7 mouse cellular contexts compared by ENCODE assay signal in genomic region chr19:6276426-6277421, GRCm38 (mm10). TPM values are rescaled to one million over a fixed set of nuclear protein-coding genes. Genes with fewer than 3 reads are reported as not detected.
A peak's percentile ranks its signal among the peaks of the same experiment; 100 is the strongest.
DNase-seq lines count a peak whose midpoint lies in the region; ATAC-seq lines count a peak whose summit lies in the region.

Gene Ehd1 (plus strand): TSS chr19:6276725.

- WGBS in embryonic facial prominence, embryonic 11.5 days: under 1% methylated on average over 105 of the region's 106 CpGs
- under 1% methylated on average over 102 of the region's 106 CpGs for WGBS in limb, embryonic 11.5 days
- under 1% methylated on average over 101 of the region's 106 CpGs for WGBS in midbrain, embryonic 14.5 days

- H3K9me3 ChIP-seq in embryonic facial prominence, embryonic 11.5 days (replicated peaks; ENCODE audit: control insufficient read depth, low read length): no peaks in the 10 kb centered on the region
- H3K9me3 ChIP-seq in limb, embryonic 11.5 days (ENCODE audit: control insufficient read depth, low read length): no peaks in the 10 kb centered on the region
- H3K9me3 ChIP-seq in midbrain, embryonic 14.5 days (ENCODE audit: control insufficient read depth, low read length): no peaks in the 10 kb centered on the region

- peaks cover 4% of the 10 kb centered on the region for H3K36me3 ChIP-seq in embryonic facial prominence, embryonic 11.5 days (replicated peaks; ENCODE audit: control insufficient read depth, insufficient read depth, low read depth, low read length)
- H3K36me3 ChIP-seq in limb, embryonic 11.5 days (ENCODE audit: control insufficient read depth, insufficient read depth, low read length): peaks cover 6% of the 10 kb centered on the region; the same call in 1 of the 2 replicates
- peaks cover 24% of the 10 kb centered on the region for H3K36me3 ChIP-seq in midbrain, embryonic 14.5 days (ENCODE audit: control insufficient read depth, insufficient read depth, low read length)

- peak within 1 kb of the TSS; percentile 83 for H3K9ac ChIP-seq in embryonic facial prominence, embryonic 11.5 days (replicated peaks; ENCODE audit: low read length)
- H3K9ac ChIP-seq in limb, embryonic 11.5 days (ENCODE audit: low read length): peak within 1 kb of the TSS; percentile 83
- peak within 1 kb of the TSS; percentile 82 for H3K9ac ChIP-seq in midbrain, embryonic 14.5 days (replicated peaks; ENCODE audit: low read length)

- peak; percentile 98 for DNase-seq in adrenal gland, postnatal 14 days
- DNase-seq in embryonic facial prominence, embryonic 11.5 days (ENCODE audit: low spot score): peak; percentile 98
- DNase-seq in heart, adult 11 months: peak; percentile 100
- DNase-seq in kidney, adult 18-20 months: peak; percentile 99
- peak; percentile 99 for DNase-seq in limb, embryonic 11.5 days (ENCODE audit: low spot score)
- DNase-seq in midbrain, embryonic 14.5 days: peak; percentile 99
- peak; percentile 97 for DNase-seq in spleen, adult 18-20 months

- peak within 1 kb of the TSS; percentile 62 for H3K27ac ChIP-seq in embryonic facial prominence, embryonic 11.5 days (replicated peaks; ENCODE audit: low read depth, low read length)
- peak within 1 kb of the TSS; percentile 60; the same call in 1 of the 2 replicates for H3K27ac ChIP-seq in limb, embryonic 11.5 days (replicated peaks; ENCODE audit: low read depth, low read length)
- H3K27ac ChIP-seq in midbrain, embryonic 14.5 days (replicated peaks; ENCODE audit: low read depth, low read length): peak within 1 kb of the TSS; percentile 78

- ATAC-seq in embryonic facial prominence, embryonic 11.5 days (replicated peaks; ENCODE audit: insufficient number of reproducible peaks, low FRiP score, low TSS enrichment, low read depth): peak; percentile 89
- peak; percentile 93 for ATAC-seq in limb, embryonic 11.5 days (ENCODE audit: insufficient number of reproducible peaks, low FRiP score, low TSS enrichment, low read depth)
- ATAC-seq in midbrain, embryonic 14.5 days (ENCODE audit: low FRiP score, low TSS enrichment): peak; percentile 95

- peak within 1 kb of the TSS; percentile 83 for H3K4me3 ChIP-seq in embryonic facial prominence, embryonic 11.5 days (ENCODE audit: low read depth, low read length)
- peak within 1 kb of the TSS; percentile 88 for H3K4me3 ChIP-seq in limb, embryonic 11.5 days (ENCODE audit: low read depth, low read length)
- peak within 1 kb of the TSS; percentile 80 for H3K4me3 ChIP-seq in midbrain, embryonic 14.5 days (replicated peaks; ENCODE audit: low read depth, low read length)

- H3K4me2 ChIP-seq in embryonic facial prominence, embryonic 11.5 days (ENCODE audit: low read depth, low read length): peak within 1 kb of the TSS; percentile 93
- H3K4me2 ChIP-seq in limb, embryonic 11.5 days (ENCODE audit: low read depth, severe bottlenecking): peak within 1 kb of the TSS; percentile 61
- peak within 1 kb of the TSS; percentile 83 for H3K4me2 ChIP-seq in midbrain, embryonic 14.5 days (ENCODE audit: low read length)

- no peaks in the 10 kb centered on the region for H3K27me3 ChIP-seq in embryonic facial prominence, embryonic 11.5 days (ENCODE audit: control insufficient read depth, insufficient read depth, low read length)
- no peaks in the 10 kb centered on the region for H3K27me3 ChIP-seq in limb, embryonic 11.5 days (ENCODE audit: control insufficient read depth, insufficient read depth, low read length)
- no peaks in the 10 kb centered on the region for H3K27me3 ChIP-seq in midbrain, embryonic 14.5 days (ENCODE audit: control insufficient read depth, insufficient read depth, low read length)

- H3K4me1 ChIP-seq in embryonic facial prominence, embryonic 11.5 days (ENCODE audit: control insufficient read depth, insufficient read depth, low read length): peaks cover 5% of the 10 kb centered on the region
- peaks cover 20% of the 10 kb centered on the region for H3K4me1 ChIP-seq in limb, embryonic 11.5 days (ENCODE audit: control insufficient read depth, insufficient read depth, low read length)
- peaks cover 31% of the 10 kb centered on the region for H3K4me1 ChIP-seq in midbrain, embryonic 14.5 days (ENCODE audit: control insufficient read depth, insufficient read depth, low read length)

RNA-seq across cellular contexts. Expression of gene Ehd1, which starts in this region (rescaled TPM):
- total RNA-seq in adrenal gland, postnatal 14 days (2021): 116 and 118 TPM in 2 replicates
- 50.9 and 58.1 TPM in 2 replicates for polyA plus RNA-seq in embryonic facial prominence, embryonic 11.5 days (2014; fragmentation: Nextera tagmentation; extraction: Ambion mirVana)
- 56.1 and 59.3 TPM in 2 replicates for polyA plus RNA-seq in limb, embryonic 11.5 days (2014; fragmentation: Nextera tagmentation; extraction: Ambion mirVana)
- polyA plus RNA-seq in midbrain, embryonic 14.5 days (2014; fragmentation: Nextera tagmentation; extraction: Ambion mirVana): 75.0 and 80.1 TPM in 2 replicates

Comparison
In these comparisons a context has a peak if more than half of its experiments do, and no peak if none do; other contexts are left out.
1. Peak in every context shown above with its lines: DNase-seq, ATAC-seq, H3K4me3 ChIP-seq and H3K27ac ChIP-seq.